Comparison of ENCODE assay signal across 16 mouse cellular contexts in the genomic region with DNA sequence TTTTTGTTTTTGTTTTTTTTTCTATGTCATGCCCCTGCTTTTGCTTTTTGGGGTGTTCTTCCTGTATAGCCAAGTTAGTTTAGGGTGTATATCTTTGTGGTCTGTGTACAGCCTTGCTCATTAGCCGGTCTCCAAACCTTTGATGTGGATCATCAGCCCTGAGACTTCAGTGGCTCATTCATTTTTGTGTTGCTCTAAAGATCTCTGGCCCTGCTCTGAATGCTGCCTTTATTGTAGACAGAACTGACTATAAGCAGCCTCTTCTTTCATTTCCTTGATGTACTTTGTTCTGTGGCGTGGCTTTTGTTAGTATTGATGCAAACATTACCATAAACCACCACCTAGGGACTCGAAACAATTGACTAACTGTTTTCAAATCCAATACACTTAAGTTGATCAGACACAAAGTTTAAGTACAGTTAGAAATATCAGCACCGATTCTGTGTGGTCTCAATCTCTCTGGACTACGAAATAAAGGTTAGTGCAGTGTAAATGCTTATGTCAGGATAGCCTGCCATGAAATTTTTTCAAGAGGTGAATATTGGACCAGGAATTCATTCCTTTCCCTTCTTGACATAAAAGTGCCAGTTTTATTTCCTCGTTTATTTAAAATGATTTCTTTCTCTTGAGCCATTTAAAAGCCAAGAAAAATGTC.
DNase-seq lines count a peak whose midpoint lies in the region; ATAC-seq and TF ChIP-seq lines count a peak whose summit lies in the region.
"Had no signal": no experiment of that assay in that cellular context is flagged by ENCODE, and none has a peak within 500 bp of the region (broad histone marks: within the 10 kb centered on the region; RNA-seq: fewer than 3 reads in every experiment).

No protein-coding gene starts in this region.

- WGBS in neural tube, embryonic 12.5 days, result 23% methylated on average over 6 of the region's 6 CpGs
- 10% methylated on average over 6 of the region's 6 CpGs for WGBS in midbrain, embryonic 13.5 days
- 57% methylated on average over 6 of the region's 6 CpGs for WGBS in intestine, postnatal 0 days

- no peak overlapping the region for H3K4me2 ChIP-seq in neural tube, embryonic 12.5 days (replicated peaks)
- no peak overlapping the region for H3K4me2 ChIP-seq in midbrain, embryonic 13.5 days (replicated peaks)
- H3K4me2 ChIP-seq in intestine, postnatal 0 days (replicated peaks; ENCODE audit: low read depth), result no peak overlapping the region
- H3K4me2 ChIP-seq: embryonic facial prominence, embryonic 12.5 days; kidney, embryonic 15.5 days had no signal

- no peaks in the 10 kb centered on the region for H3K9me3 ChIP-seq in neural tube, embryonic 12.5 days
- H3K9me3 ChIP-seq in midbrain, embryonic 13.5 days, result no peaks in the 10 kb centered on the region
- no peaks in the 10 kb centered on the region for H3K9me3 ChIP-seq in intestine, postnatal 0 days (ENCODE audit: control insufficient read depth)
- H3K9me3 ChIP-seq: embryonic facial prominence, embryonic 12.5 days; kidney, embryonic 15.5 days had no signal

- H3K27ac ChIP-seq in neural tube, embryonic 12.5 days, result no peak overlapping the region
- peak overlapping the region; percentile 76 for H3K27ac ChIP-seq in midbrain, embryonic 13.5 days
- no peak overlapping the region for H3K27ac ChIP-seq in intestine, postnatal 0 days (ENCODE audit: low read depth, low read length)
- H3K27ac ChIP-seq: embryonic facial prominence, embryonic 12.5 days; gastrocnemius, adult 2 months; kidney, embryonic 15.5 days had no signal

- H3K4me3 ChIP-seq in neural tube, embryonic 12.5 days, result no peak overlapping the region
- H3K4me3 ChIP-seq in midbrain, embryonic 13.5 days (replicated peaks), result no peak overlapping the region
- H3K4me3 ChIP-seq in intestine, postnatal 0 days (ENCODE audit: low read depth, low read length), result no peak overlapping the region
- H3K4me3 ChIP-seq: embryonic facial prominence, embryonic 12.5 days; gastrocnemius, adult 2 months; kidney, embryonic 15.5 days had no signal

- TF ChIP-seq CTCF in intestine, postnatal 0 days (IDR thresholded peaks at IDR 0.05; ENCODE audit: low read depth), result no peak

- H3K4me1 ChIP-seq in neural tube, embryonic 12.5 days, result no peaks in the 10 kb centered on the region
- peaks cover 9% of the 10 kb centered on the region; the same call in 1 of the 2 replicates for H3K4me1 ChIP-seq in midbrain, embryonic 13.5 days (replicated peaks)
- no peaks in the 10 kb centered on the region for H3K4me1 ChIP-seq in intestine, postnatal 0 days (replicated peaks; ENCODE audit: control insufficient read depth, insufficient read depth, low read length)
- H3K4me1 ChIP-seq: embryonic facial prominence, embryonic 12.5 days; kidney, embryonic 15.5 days had no signal

- H3K9ac ChIP-seq in neural tube, embryonic 12.5 days, result no peak overlapping the region
- no peak overlapping the region for H3K9ac ChIP-seq in midbrain, embryonic 13.5 days (replicated peaks)
- no peak overlapping the region for H3K9ac ChIP-seq in intestine, postnatal 0 days (ENCODE audit: low read depth, low read length)
- H3K9ac ChIP-seq: embryonic facial prominence, embryonic 12.5 days; kidney, embryonic 15.5 days had no signal

- DNase-seq in neural tube, embryonic 10.5 days (ENCODE audit: extremely low spot score, low spot score), result no peak
- peak; percentile 21 for DNase-seq in embryo, embryonic 9.5 days (ENCODE audit: extremely low spot score)
- no peak for DNase-seq in cerebellum, postnatal 10 days
- DNase-seq: adrenal gland, postnatal 25 days; cerebellum, adult 9-10 months; gastrocnemius, adult 2 months; heart, postnatal 10 days; lung, adult 2 months; right cerebral cortex, postnatal 4 days had no signal

- ATAC-seq in neural tube, embryonic 12.5 days (ENCODE audit: low FRiP score, low read depth), result peak; percentile 19
- peak; percentile 71 for ATAC-seq in midbrain, embryonic 13.5 days
- no peak for ATAC-seq in megakaryocyte progenitor cell, adult 5-6 weeks (replicated peaks; ENCODE audit: poor library complexity)
- ATAC-seq in intestine, postnatal 0 days, result no peak
- ATAC-seq: activated CD4-positive, CD25-positive, alpha-beta regulatory T cell, adult 4 months had no signal

- no peaks in the 10 kb centered on the region for H3K36me3 ChIP-seq in neural tube, embryonic 12.5 days
- no peaks in the 10 kb centered on the region for H3K36me3 ChIP-seq in midbrain, embryonic 13.5 days
- H3K36me3 ChIP-seq in intestine, postnatal 0 days (ENCODE audit: control insufficient read depth, insufficient read depth), result no peaks in the 10 kb centered on the region
- H3K36me3 ChIP-seq: embryonic facial prominence, embryonic 12.5 days; kidney, embryonic 15.5 days had no signal

- no peaks in the 10 kb centered on the region for H3K27me3 ChIP-seq in neural tube, embryonic 12.5 days (replicated peaks)
- H3K27me3 ChIP-seq in midbrain, embryonic 13.5 days, result no peaks in the 10 kb centered on the region
- no peaks in the 10 kb centered on the region for H3K27me3 ChIP-seq in intestine, postnatal 0 days (replicated peaks; ENCODE audit: control insufficient read depth, insufficient read depth, low read length)
- H3K27me3 ChIP-seq: embryonic facial prominence, embryonic 12.5 days; kidney, embryonic 15.5 days had no signal

Comparison
In these comparisons a context has a peak if more than half of its experiments do, and no peak if none do; other contexts are left out.
1. ATAC-seq: peak in neural tube, embryonic 12.5 days (single experiment) and midbrain, embryonic 13.5 days (single experiment); none in megakaryocyte progenitor cell, adult 5-6 weeks (single experiment) and intestine, postnatal 0 days (single experiment).